Mouse (Mus musculus) testis, postnatal 14 days (tissue): Measurements from ENCODE around the gene Pnrc2.

Experiments used
- DNase-seq: peaks from one replicate; pipeline ENCODE4 v3.0.0; 2021; ENCODE audit warnings: low spot score

Pnrc2 gene

DNA sequence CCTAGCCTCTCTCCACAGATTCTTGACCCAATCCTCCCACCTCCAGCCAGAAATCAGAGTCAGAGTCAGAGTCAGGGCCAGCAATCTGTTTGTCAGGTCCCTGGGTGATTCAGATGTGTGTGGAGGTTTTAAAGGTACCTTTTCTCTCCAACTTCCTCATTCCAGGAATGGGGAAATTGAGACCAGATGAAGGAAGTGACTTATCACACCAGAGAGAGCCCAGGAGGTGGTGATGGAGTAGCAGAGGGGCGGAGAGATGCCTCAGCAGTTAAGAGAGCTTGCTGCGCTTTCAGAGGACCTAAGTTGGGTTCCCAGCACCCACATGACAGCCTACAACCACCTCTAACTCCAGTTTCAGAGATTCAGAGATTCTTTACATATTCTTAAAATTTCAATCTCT is 17.9 kb upstream of the Pnrc2 start:
- no peak for DNase-seq

- peak; percentile 53 for DNase-seq
Observed at GRCm38 (mm10) chr4:135889884-135890283, 16.2 kb upstream of the Pnrc2 start.

GRCm38 (mm10) chr4:135889146-135889883 is 15.7 kb upstream of the Pnrc2 start:
- no peak for DNase-seq

DNA sequence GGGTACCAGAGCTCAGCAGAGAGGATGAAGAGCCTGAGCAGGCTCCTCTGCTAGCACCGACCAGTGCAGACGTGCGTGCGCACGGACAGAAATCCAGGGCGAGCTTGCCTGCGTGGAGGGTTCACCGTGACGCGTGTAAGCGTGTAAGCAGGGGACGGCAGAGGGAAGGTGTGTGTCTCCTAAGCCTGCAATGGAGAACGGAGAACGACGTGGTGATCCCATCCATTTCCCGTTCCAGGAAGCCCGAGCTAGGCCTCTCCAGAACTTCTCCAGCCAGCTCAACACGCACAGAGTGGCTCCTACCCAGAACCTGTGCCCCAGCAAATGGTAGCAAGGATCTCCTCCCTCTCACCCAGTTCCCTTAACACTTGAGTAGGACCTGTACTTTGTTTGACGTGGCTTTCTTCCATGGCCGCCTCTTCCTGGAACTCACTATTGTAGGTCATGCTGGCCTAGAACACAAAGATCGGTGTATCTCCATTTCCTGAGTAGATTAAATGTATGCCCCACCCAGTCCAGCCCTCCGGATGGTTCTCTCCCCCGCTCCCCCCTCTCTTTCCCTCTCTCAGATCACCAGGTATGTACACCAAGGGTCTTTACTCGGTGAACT is 14.9 kb upstream of the Pnrc2 start:
- DNase-seq = no peak

GRCm38 (mm10) chr4:135886184-135886583 is 12.5 kb upstream of the Pnrc2 start:
- DNase-seq = no peak

DNA sequence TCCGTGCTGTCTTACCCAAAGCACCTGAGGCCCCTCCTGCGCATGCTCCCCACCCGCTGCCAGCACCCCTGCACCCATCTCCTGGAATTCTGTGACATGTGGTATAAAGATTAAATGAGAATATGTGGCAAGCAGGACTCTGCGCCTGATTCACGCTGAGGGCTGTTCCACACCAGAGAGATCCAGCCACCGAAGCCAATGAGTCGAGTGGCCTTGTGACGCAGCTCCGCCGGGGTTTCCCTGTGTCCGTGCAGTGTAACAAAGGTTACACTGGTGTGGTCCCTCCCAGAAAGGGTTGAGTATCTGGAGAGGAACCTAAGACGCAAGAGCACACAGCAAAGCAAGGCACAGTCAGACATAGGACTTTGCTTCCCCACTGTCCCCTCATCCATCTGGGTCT is 12.0 kb upstream of the Pnrc2 start:
- DNase-seq = no peak

DNA sequence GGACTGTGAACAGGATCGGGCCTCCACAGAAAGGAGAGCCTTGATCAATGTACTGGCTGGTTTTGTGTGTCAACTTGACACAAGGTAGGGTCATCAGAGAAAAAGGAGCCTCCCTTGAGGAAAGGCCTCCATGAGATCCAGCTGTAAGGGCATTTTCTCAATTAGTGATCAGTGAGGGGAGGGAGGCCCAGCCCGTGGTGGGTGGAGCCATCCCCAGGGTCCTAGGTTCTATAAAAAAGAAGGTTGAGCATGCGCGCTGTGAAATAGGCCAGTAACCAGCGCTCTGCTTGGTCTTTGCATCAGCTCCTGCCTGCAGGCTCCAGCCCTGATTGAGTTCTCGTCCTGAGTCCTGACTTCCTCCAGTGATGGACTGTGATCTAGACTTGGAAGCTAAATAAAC is 10.9 kb upstream of the Pnrc2 start:
- no peak for DNase-seq

DNA sequence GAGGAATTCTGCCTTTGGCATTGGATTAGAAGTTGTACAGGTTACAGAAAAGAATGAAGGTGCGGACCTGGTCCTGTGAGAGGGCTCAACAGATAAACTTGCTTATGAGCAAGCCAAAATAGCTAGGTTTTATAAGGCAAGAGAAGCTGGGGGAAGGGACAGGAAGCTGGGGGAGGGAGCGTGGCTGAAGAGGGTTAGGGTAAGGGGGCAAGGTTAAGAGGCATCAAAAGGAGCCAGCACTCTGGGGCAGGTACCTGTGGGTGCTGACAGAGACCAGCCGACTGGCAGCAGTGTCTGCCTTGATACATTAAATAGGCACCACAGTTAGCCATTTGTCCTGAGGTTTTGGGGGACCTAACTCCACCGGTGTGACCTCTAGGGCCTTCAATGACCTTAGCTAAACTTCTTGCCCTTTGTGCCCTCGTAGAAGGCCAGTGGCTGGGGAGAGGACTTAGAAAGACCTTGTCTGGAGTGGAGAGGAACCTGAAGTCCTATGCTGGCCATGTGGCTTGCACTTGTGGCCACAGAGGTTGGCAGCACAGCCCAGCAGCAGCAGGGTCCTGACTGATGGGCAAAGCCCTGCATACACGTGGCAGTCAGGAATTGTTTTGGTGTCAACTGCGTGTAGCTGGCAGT is 10.3 kb upstream of the Pnrc2 start:
- DNase-seq = no peak

DNA sequence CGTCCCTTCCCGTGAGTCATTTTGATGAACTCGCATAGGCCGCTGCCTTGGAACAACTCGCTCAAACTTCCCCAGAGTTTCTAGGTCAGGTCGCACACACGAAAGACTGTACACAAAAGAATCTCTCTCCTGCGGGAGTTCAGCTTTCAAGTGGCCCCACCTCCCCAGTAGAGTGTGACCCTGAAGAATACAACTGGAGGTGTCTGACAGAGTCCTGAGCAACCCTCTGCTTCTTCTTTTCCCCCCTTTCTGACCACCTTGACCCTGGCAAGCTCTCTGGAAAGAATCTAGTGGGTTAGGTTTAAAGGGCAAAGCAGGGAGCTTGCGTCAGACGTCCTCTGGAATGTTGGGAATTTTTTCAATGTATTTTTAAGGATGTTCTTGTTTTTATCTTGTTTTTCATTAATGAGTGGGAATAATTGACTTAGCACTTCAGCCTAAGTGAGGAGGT is 9.8 kb upstream of the Pnrc2 start:
- DNase-seq = no peak

- DNase-seq = no peak
Observed at GRCm38 (mm10) chr4:135882023-135882422, 8.4 kb upstream of the Pnrc2 start.

- DNase-seq = no peak
Observed at GRCm38 (mm10) chr4:135880576-135880975, 6.9 kb upstream of the Pnrc2 start.

DNA sequence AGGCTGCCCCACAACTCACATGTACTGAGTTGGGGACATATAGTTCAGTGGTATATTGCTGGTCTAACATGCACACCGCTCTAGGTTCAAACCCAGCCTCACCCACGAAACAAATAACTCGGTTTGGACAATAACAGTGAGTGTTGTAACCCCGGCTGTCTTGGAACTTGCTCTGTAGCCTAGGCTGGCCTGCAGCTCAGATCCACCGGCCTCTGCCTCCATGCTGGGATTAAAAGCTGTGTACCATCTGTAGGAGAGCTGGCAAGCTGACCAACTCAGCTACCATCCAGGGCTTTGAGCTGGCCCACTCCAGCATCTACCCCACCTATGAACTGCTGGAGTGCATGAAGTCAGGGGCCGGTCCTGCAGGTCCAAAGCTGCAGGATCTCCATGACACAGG is 6.4 kb upstream of the Pnrc2 start:
- no peak for DNase-seq

DNA sequence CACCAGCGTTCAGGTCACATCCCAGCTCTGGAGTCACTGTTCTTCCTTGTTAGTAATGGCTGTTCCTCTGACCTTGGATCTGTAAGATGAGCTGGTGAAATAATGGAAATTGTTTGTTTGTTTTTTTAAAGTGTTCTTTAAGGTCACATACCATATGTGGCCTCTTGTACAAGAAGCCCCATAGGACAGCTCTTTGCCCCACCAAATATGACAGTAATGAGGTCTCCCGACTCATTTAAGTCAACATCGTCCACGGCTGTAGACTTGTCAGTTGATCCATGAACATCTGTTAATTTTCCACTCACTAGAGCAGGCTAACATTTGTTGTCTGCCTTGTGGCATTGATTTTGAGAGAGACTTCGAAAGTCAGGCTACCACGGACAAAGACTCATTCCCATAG is 5.4 kb upstream of the Pnrc2 start:
- no peak for DNase-seq

- DNase-seq = peak; percentile 4
Observed at GRCm38 (mm10) chr4:135877742-135878141, 4.1 kb upstream of the Pnrc2 start.

GRCm38 (mm10) chr4:135876583-135877020 is 3.0 kb upstream of the Pnrc2 start:
- peak; percentile 84 for DNase-seq

- peak; percentile 72 for DNase-seq
Observed at GRCm38 (mm10) chr4:135875991-135876582, 2.4 kb upstream of the Pnrc2 start.

DNA sequence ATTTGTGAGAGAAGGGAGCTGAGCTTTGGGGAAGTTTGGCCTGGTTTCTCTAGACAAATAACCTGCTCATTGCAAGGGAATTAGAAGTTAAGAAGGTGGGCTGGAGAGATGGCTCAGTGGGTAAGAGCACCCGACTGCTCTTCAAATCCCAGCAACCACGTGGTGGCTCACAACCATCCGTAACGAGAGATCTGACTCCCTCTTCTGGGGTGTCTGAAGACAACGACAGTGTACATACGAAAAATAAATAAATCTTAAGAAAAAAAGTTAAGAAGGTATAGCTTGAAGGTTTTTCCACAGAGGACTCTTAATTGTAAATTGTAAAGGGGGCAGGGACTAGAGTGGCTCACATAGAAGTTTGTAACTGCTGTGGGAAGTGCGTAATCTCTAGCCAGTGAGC is 1.9 kb upstream of the Pnrc2 start:
- DNase-seq = no peak

DNA sequence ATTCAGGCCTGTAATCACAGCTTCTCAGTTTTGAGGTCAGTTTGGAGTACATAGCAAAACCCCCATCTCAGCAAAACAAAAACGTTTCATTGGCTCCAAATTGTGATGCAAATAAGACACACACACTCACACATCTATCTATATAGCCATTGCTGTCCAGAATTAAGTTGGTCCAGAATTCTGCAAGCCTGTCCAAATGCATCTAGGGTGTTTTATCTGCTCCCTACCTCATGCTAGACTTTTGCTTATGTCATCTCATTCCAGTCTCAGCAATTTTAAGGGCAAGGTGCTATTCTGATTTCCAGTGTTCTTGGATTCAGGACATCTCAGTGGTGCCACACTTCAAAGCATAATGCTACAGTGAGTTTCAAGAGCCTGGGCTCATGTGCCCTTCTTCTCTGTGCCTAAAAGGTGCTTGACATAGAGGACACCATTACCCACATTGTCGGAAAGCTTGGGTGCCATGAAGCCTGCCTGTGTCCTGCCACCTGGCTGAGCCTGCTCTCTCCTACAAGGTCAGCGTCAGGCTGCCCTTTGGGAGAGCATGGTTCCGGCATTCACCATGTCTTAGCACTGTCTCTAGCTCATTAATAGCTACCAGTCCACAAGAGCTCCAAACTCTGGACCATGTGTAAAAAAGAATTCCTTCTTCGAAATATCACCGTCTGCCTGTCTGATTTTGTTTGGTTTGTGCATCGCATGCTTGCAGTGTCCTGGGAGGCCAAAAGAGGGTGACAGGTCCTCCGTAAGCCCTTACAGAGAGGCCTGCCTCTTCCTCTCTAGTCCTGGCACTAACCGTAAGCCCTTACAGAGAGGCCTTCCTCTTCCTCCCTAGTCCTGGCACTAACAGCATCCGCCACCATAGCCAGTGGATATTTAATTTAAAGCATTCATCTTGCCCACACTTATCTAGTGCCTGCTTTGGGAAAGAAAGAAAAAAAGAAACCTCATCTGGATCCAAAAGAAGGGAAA is 1.2 kb upstream of the Pnrc2 start:
- DNase-seq = no peak

DNA sequence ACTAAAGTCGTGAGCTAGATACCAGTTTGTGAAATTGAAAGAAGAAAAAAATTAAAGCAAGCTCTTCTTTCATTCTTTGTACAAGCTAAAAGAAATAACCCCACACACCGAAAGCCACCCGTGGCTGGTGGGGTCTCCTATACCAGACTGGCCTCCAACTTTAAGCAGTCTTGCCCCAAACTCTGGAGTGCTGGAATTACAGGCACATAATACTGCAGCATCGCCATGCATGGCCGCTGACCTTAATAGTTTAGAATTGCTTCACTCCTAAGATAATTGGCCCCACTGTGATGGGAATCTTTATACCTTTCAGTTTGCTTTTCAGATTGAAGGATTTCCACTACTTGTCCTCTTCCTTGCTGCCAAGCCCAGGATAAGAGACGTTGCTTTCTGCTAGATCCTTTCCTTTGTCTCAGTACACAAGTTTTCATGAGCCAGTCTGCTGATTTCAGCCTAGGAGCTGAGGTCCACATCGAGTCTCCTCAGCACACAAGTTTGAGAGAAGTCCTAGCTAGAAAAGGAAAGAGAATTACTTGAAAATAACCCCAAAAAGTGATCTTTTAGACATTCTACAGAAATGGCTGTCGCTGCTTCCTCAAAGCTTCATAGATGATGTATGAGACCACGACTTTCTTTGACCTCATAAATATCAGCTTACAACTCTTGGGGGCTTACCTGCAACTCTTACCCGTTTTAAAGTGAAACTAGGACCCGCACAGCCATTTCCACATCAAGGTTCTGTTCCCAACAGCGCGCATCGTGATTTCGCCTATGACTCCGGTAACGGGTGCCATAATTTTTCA is 860 bp downstream of the Pnrc2 start:
- no peak for DNase-seq

DNA sequence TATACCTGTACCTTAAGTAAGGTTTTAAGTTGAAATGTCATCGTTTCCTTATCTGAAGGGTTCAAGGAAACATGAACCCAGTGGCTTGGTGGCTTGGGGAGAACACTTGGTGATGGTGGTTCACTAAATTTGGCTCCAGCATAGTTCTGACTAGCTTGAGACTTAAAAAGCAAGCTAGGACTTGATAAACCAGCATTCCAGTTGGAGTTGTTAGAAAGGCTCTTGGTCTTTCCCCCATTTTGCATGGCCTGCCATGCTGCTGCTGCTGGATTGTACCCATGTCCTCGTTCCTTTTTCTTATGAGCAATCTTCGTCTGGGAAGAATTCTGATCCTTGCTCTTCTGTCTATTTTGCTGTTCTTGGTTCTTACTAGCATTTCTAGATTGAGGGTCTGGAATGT is 1.6 kb downstream of the Pnrc2 start:
- no peak for DNase-seq
